Mouse (Mus musculus): ENCODE measurements around the gene Slc7a5.

DNA sequence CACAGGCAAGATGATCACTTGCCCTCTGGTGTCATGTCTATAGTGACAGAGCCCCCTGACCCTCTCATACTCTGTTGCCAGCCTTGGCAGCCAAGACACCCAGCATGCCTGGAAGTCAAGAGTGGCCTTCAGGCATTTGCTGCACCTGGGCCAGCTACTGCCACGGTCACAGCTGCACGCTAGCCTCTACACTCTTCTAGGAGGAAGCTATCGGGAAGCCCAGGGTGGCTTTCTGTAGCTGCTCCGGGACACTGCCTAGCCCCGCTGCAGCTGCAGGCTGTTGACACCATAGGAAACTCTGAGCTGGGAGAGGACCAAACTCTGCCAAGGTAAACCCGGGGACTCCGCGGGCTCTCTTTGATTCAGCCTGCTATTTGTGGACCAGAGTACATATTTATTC is 5.9 kb upstream of the Slc7a5 start:
- TF ChIP-seq POLR2A (IDR thresholded peaks at IDR 0.05; ENCODE audit: insufficient read depth, low read length) (no peak), EP300 (IDR thresholded peaks at IDR 0.05; ENCODE audit: insufficient read depth, low read depth, low read length) (no peak)
